Mouse (Mus musculus) leukemia stem cell, adult 10-12 weeks (primary cell): ENCODE data around the gene Kcnmb4. TPM values are rescaled to one million over a fixed set of nuclear protein-coding genes. Genes with fewer than 3 reads are reported as not detected.

Experiments used
- polyA plus RNA-seq: library from polyadenylated mRNA; stranded (reverse); fragments of >175 nt; gene quantifications from 2 replicates; pipeline ENCODE4 v1.2.3, GENCODE M21; 2012; ENCODE audit warnings: low replicate concordance

Gene Kcnmb4
- polyA plus RNA-seq = 1.1 and 3.8 TPM in 2 replicates

GRCm38 (mm10) chr10:116473759-116474549, at the start of gene Kcnmb4:
Gene Kcnmb4, minus strand, starts transcription at chr10:116473878.

Other genes starting within 250 kb of the Kcnmb4 start
- 0.09 and 0.28 TPM in 2 replicates for gene Ptprb, start 198.4 kb downstream of the Kcnmb4 start, polyA plus RNA-seq
- gene Cnot2, start 107.6 kb upstream of the Kcnmb4 start, polyA plus RNA-seq = 2.1 and 8.7 TPM in 2 replicates